Mouse (Mus musculus) midbrain, embryonic 11.5 days (tissue): ENCODE results near the gene Mgat5b. TPM values are rescaled to one million over a fixed set of nuclear protein-coding genes. Genes with fewer than 3 reads are reported as not detected.

ENCODE experiments used
- ATAC-seq: fragments of 200-750 bp; cut with Nextera tagmentation; 2 replicates; pipeline ENCODE4 v1.8.0; 2017; ENCODE audit warnings: moderate TSS enrichment, moderate library complexity; ENCODE audit not compliant: low FRiP score
- DNase-seq: peaks from one replicate; pipeline ENCODE4 v3.0.0; 2015; ENCODE audit warnings: low spot score; ENCODE audit errors: missing footprints
- H3K27ac ChIP-seq: fragments of 300-500 bp; sonication (generic); 2 replicates; pipeline ENCODE4 v1.5.1; 2014; ENCODE audit warnings: low read depth, low read length
- H3K27me3 ChIP-seq: fragments of 300-500 bp; sonication (generic); 2 replicates; pipeline ENCODE4 v1.6.1; 2014; ENCODE audit warnings: mild to moderate bottlenecking, low read length, moderate library complexity, mixed read lengths; ENCODE audit not compliant: control insufficient read depth, insufficient read depth
- H3K36me3 ChIP-seq: fragments of 300-500 bp; sonication (generic); 2 replicates; pipeline ENCODE4 v1.6.1; 2014; ENCODE audit warnings: mild to moderate bottlenecking, low read length, moderate library complexity, mixed read lengths; ENCODE audit not compliant: control insufficient read depth, insufficient read depth
- H3K4me1 ChIP-seq: fragments of 300-500 bp; sonication (generic); 2 replicates; pipeline ENCODE4 v1.6.1; 2014; ENCODE audit warnings: low read length; ENCODE audit not compliant: control insufficient read depth, insufficient read depth
- H3K4me2 ChIP-seq: fragments of 300-500 bp; sonication (generic); 2 replicates; pipeline ENCODE4 v1.6.1; 2014; ENCODE audit warnings: mild to moderate bottlenecking, moderate library complexity
- H3K4me3 ChIP-seq: fragments of 300-500 bp; sonication (generic); 2 replicates; pipeline ENCODE4 v1.5.1; 2014; ENCODE audit warnings: low read depth, low read length
- H3K9ac ChIP-seq: fragments of 300-500 bp; sonication (generic); 2 replicates; pipeline ENCODE4 v1.6.1; 2014; ENCODE audit warnings: low read length
- H3K9me3 ChIP-seq: fragments of 300-500 bp; sonication (generic); 2 replicates; pipeline ENCODE4 v1.6.1; 2016; ENCODE audit warnings: low read length; ENCODE audit not compliant: control insufficient read depth
- WGBS: fragments of 180-500 bp; shearing (Covaris S2); extraction: QIAGEN DNeasy Blood & Tissue Kit; methylation state at CpG from one replicate; pipeline ENCODE4 v1.1.7; 2014; 5-methylcytosine and 5-hydroxymethylcytosine counted together
- polyA plus RNA-seq: library from polyadenylated mRNA; unstranded; fragments of >200 nt; fragmentation: Nextera tagmentation; extraction: Ambion mirVana; gene quantifications from 2 replicates; pipeline ENCODE4 v1.2.1, GENCODE M21; 2014

Mgat5b gene
- polyA plus RNA-seq, 1 experiment from 2014 or later = 6.5 TPM

GRCm38 (mm10) chr11:116982543-116982942, 63.9 kb downstream of the Mgat5b start:
- 63% methylated on average over 4 of the region's 4 CpGs for WGBS
- H3K9me3 ChIP-seq = no peaks in the 10 kb centered on the region
- no peaks in the 10 kb centered on the region for H3K27me3 ChIP-seq
- H3K36me3 ChIP-seq = 0 out of 2 replicates have a peak, but pooled peaks cover 2% of the 10 kb centered on the region
- H3K4me3 ChIP-seq = no peak overlapping the region
- ATAC-seq (no peak), DNase-seq (no peak)
- no peak overlapping the region for H3K4me2 ChIP-seq
- H3K27ac ChIP-seq = no peak overlapping the region
- H3K4me1 ChIP-seq = no peaks in the 10 kb centered on the region
- no peak overlapping the region for H3K9ac ChIP-seq

DNA sequence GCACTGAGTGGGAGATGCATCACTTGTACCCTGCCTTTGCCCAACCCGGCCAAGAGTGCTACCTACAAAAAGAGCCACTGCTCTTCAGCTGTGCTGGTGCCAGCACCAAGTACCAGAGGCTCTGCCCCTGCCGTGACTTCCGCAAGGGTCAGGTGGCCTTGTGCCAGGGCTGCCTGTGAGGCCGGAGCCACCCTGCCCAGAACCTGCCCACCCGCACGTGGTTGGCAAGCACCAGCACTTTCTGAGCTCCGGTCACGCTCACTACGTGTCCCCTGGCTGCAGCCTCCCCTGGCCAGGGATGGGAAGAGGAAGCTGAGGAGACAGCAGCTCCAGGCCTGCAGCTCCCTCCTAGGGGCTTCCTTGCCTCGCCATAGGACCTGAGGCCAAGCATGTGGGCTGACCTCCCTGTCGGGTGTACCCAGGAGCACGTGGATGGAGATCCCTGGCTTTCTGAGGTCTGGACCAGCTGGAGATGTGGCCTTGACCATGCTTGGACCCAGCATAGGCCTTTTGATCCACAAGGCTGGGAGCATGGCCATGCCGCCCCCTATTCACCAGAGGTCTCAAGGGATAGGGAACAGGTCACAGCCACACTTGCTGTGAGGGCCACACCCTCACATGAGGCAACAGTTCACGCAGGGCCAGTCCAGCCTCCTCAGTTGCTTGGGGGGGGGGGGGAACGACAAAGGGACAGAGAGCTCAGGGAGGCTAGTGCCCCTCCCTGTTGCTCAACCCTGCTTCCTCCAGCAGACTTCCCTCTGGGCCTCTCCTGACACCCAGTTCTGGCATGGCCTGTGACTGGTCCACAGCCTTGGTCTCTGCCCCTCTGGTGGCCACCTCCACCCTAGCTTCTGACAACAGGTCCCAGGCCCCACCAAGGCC, 67.1 kb downstream of the Mgat5b start:
- Histone ChIP-seq H3K4me3 (no peak overlapping the region), H3K9me3 (no peaks in the 10 kb centered on the region), H3K9ac (no peak overlapping the region), H3K4me2 (no peak overlapping the region), H3K4me1 (no peaks in the 10 kb centered on the region), H3K27me3 (no peaks in the 10 kb centered on the region), H3K27ac (no peak overlapping the region), H3K36me3 (no peaks in the 10 kb centered on the region)
- no peak for DNase-seq
- WGBS = 89% methylated on average over 15 of the region's 15 CpGs
- ATAC-seq = no peak

DNA sequence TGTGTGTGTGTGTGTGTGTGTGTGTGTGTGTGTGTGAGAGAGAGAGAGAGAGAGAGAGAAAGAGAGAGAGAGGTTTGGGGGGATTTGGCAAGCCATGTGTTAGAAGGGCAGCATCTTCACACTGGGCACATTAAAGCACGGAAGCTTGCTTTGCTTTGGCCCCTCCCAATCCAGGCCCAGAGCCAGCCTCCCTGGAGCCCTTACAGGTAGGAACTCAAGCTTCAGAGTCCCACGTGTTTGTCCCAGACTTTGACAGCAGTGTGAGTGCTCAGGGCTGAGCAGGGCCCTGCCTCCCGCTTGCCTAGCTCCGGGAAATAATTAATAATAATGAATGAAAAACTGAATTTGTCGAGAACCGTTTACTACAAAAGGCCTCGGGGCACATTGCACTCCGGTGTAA, 69.5 kb downstream of the Mgat5b start:
- 68% methylated on average over 8 of the region's 8 CpGs for WGBS
- ATAC-seq (no peak), DNase-seq (no peak)
- no peaks in the 10 kb centered on the region for H3K27me3 ChIP-seq
- H3K4me3 ChIP-seq = no peak overlapping the region
- H3K27ac ChIP-seq = no peak overlapping the region
- H3K9ac ChIP-seq = no peak overlapping the region
- H3K4me1 ChIP-seq = no peaks in the 10 kb centered on the region
- H3K9me3 ChIP-seq = no peaks in the 10 kb centered on the region
- no peak overlapping the region for H3K4me2 ChIP-seq
- no peaks in the 10 kb centered on the region for H3K36me3 ChIP-seq

GRCm38 (mm10) chr11:116990231-116990630, 71.6 kb downstream of the Mgat5b start:
- Histone ChIP-seq H3K4me3 (no peak overlapping the region), H3K27me3 (peaks cover 3% of the 10 kb centered on the region), H3K9ac (no peak overlapping the region), H3K9me3 (no peaks in the 10 kb centered on the region), H3K27ac (no peak overlapping the region), H3K4me1 (no peaks in the 10 kb centered on the region; the same call in 1 of the 2 replicates), H3K4me2 (no peak overlapping the region), H3K36me3 (no peaks in the 10 kb centered on the region)
- no peak for ATAC-seq
- no peak for DNase-seq
- 85% methylated on average over 7 of the region's 7 CpGs for WGBS

GRCm38 (mm10) chr11:116991410-116991809, 72.7 kb downstream of the Mgat5b start:
- H3K27ac ChIP-seq = no peak overlapping the region
- no peak overlapping the region for H3K4me3 ChIP-seq
- no peak overlapping the region for H3K4me2 ChIP-seq
- H3K9ac ChIP-seq = no peak overlapping the region
- H3K36me3 ChIP-seq = no peaks in the 10 kb centered on the region
- DNase-seq = no peak
- 76% methylated on average over 8 of the region's 8 CpGs for WGBS
- peaks cover 3% of the 10 kb centered on the region for H3K27me3 ChIP-seq
- no peaks in the 10 kb centered on the region for H3K9me3 ChIP-seq
- no peaks in the 10 kb centered on the region; the same call in 1 of the 2 replicates for H3K4me1 ChIP-seq
- ATAC-seq = no peak

DNA sequence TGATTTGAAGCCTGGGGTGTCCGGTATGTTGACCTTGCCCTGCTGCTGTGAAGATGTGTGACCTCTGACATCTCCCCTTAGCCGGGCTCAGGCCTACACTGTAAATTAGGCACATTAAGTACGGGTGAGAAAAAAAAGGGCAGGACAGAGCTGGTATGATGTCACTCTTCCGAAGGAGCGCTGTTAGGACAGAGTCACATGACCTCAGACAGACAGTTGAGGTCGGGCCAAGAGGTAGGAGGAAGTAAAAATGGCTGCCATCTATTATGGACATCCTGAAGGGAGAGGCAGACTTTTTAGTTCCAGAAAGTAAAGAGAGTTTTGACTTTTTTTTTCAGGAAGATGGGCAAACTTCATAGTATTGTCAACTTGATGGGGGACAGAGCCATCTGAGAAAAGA, 73.3 kb downstream of the Mgat5b start:
- ATAC-seq (no peak), DNase-seq (no peak)
- no peaks in the 10 kb centered on the region; the same call in 1 of the 2 replicates for H3K4me1 ChIP-seq
- no peaks in the 10 kb centered on the region for H3K9me3 ChIP-seq
- no peaks in the 10 kb centered on the region for H3K36me3 ChIP-seq
- no peak overlapping the region for H3K9ac ChIP-seq
- peaks cover 3% of the 10 kb centered on the region for H3K27me3 ChIP-seq
- H3K27ac ChIP-seq = no peak overlapping the region
- no peak overlapping the region for H3K4me3 ChIP-seq
- H3K4me2 ChIP-seq = no peak overlapping the region
- WGBS = 83% methylated on average over 6 of the region's 6 CpGs

GRCm38 (mm10) chr11:116994095-116994582, 75.5 kb downstream of the Mgat5b start:
- Histone ChIP-seq H3K9ac (no peak overlapping the region), H3K4me1 (no peaks in the 10 kb centered on the region; the same call in 1 of the 2 replicates), H3K27ac (no peak overlapping the region), H3K4me3 (peak overlapping the region; percentile 30), H3K27me3 (peaks cover 3% of the 10 kb centered on the region), H3K9me3 (no peaks in the 10 kb centered on the region), H3K4me2 (peak overlapping the region; percentile 41), H3K36me3 (no peaks in the 10 kb centered on the region)
- peak; percentile 59; the same call in 1 of the 2 replicates for ATAC-seq
- DNase-seq = peak; percentile 97
- WGBS = 3% methylated on average over 18 of the region's 18 CpGs

DNA sequence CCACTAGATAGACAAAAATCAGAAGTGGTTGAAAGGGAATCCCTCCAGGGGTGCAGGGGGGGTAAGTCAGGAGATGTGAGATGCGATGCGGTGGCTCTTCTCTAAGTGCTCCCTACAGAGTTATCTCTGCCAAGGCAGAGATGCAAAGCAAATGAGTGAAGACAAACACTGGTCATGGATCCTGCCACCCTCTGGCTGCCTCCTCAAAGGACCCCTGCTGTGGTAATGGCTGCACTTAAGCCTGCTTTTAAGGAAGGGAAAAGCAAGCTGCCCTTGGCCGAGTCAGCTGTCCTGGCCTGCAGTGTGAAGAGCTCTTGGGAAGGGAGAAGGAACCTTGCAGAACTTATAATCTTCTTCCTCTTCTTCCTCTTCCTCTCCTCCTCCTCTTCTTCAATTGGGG, 78.3 kb downstream of the Mgat5b start:
- H3K4me1 ChIP-seq = peaks cover 8% of the 10 kb centered on the region
- ATAC-seq = no peak
- no peaks in the 10 kb centered on the region for H3K9me3 ChIP-seq
- H3K27ac ChIP-seq = no peak overlapping the region
- no peaks in the 10 kb centered on the region for H3K36me3 ChIP-seq
- no peak for DNase-seq
- H3K4me3 ChIP-seq = no peak overlapping the region
- H3K9ac ChIP-seq = no peak overlapping the region
- 39% methylated on average over 3 of the region's 3 CpGs for WGBS
- no peak overlapping the region for H3K4me2 ChIP-seq
- peaks cover 3% of the 10 kb centered on the region for H3K27me3 ChIP-seq

DNA sequence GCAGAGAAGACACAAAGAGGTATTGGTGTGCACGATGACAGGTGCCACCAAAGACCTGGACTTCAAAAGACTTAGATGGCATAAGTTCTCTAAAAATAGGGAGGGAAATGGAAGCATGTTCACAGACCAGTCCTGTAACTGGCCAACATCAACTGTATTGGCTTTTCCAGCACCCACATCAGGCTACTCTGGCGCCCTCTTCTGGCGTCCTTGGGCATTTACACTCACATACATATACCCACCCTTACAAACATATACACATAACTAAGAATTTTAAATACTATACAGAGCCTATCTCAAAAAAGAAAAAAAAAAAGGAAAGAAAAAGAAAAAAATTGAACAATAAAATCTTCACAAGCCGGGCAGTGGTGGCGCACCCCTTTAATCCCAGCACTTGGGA, 80.3 kb downstream of the Mgat5b start:
- Histone ChIP-seq H3K27me3 (no peaks in the 10 kb centered on the region), H3K9me3 (no peaks in the 10 kb centered on the region), H3K4me3 (no peak overlapping the region), H3K4me2 (no peak overlapping the region), H3K4me1 (peaks cover 13% of the 10 kb centered on the region), H3K36me3 (no peaks in the 10 kb centered on the region), H3K27ac (no peak overlapping the region), H3K9ac (no peak overlapping the region)
- 94% methylated on average over 5 of the region's 5 CpGs for WGBS
- ATAC-seq = no peak
- no peak for DNase-seq
